Mouse (Mus musculus) spleen, adult 2 months (tissue): ENCODE results near the gene Ppp2r5b. TPM values are rescaled to one million over a fixed set of nuclear protein-coding genes. Genes with fewer than 3 reads are reported as not detected.

Experiments
- DNase-seq, 2 experiments: peaks; one replicate each; pipeline versions ENCODE4 v3.0.0 to v3.0.0-alpha.2; 2012 to 2021; ENCODE audit warnings: low spot score in 2 of 2, low read depth in 1 of 2
- H3K27ac ChIP-seq: fragments of 200-500 bp; 2 replicates; pipeline ENCODE4 v1.5.1; 2012; ENCODE audit warnings: low read length, inconsistent platforms; ENCODE audit not compliant: insufficient read depth
- H3K27me3 ChIP-seq: fragments of 200-500 bp; 2 replicates; pipeline ENCODE4 v1.6.1; 2012; ENCODE audit warnings: mild to moderate bottlenecking, moderate library complexity, low read length, inconsistent platforms; ENCODE audit not compliant: control insufficient read depth, insufficient read depth
- H3K36me3 ChIP-seq: fragments of 200-500 bp; 2 replicates; pipeline ENCODE4 v1.6.1; 2012; ENCODE audit warnings: mild to moderate bottlenecking, low read length, inconsistent platforms; ENCODE audit not compliant: control insufficient read depth, insufficient read depth
- H3K4me1 ChIP-seq: fragments of 200-500 bp; 2 replicates; pipeline ENCODE4 v1.6.1; 2011; ENCODE audit warnings: inconsistent platforms; ENCODE audit not compliant: control insufficient read depth, insufficient read depth, insufficient read length
- H3K4me3 ChIP-seq: fragments of 200-500 bp; 2 replicates; pipeline ENCODE4 v1.5.1; 2011; ENCODE audit warnings: mild to moderate bottlenecking, inconsistent platforms; ENCODE audit not compliant: insufficient read depth, insufficient read length; ENCODE audit errors: extremely low read depth
- CTCF ChIP-seq: fragments of 200-500 bp; IDR thresholded peaks from 2 replicates; pipeline ENCODE4 v1.5.1; 2011; ENCODE audit warnings: mild to moderate bottlenecking, inconsistent platforms; ENCODE audit not compliant: insufficient read depth, insufficient read length, insufficient replicate concordance; ENCODE audit errors: extremely low read depth
- POLR2A ChIP-seq: fragments of 200-500 bp; IDR thresholded peaks from 2 replicates; pipeline ENCODE4 v1.6.1; 2011; ENCODE audit warnings: low read depth, low read length, inconsistent platforms
- WGBS: fragments of 180-500 bp; shearing (Covaris S2); methylation state at CpG from one replicate; pipeline ENCODE4 v1.1.7; 2018; 5-methylcytosine and 5-hydroxymethylcytosine counted together
- polyA plus RNA-seq: library from polyadenylated mRNA; depleted of rRNA; stranded (reverse); fragments of >200 nt; gene quantifications from 2 replicates; pipeline ENCODE4 v1.2.3, GENCODE M21; 2012

Gene Ppp2r5b
- polyA plus RNA-seq, 1 experiment, result 36.9 TPM

GRCm38 (mm10) chr19:6279481-6280144 lies 43.9 kb upstream of the Ppp2r5b start:
- H3K4me1 ChIP-seq, result peaks cover 27% of the 10 kb centered on the region; the same call in 1 of the 2 replicates

GRCm38 (mm10) chr19:6278439-6279073 lies 42.9 kb upstream of the Ppp2r5b start:
- 50% methylated on average over 6 of the region's 6 CpGs for WGBS
- peaks cover 34% of the 10 kb centered on the region; the same call in 1 of the 2 replicates for H3K4me1 ChIP-seq
- TF ChIP-seq CTCF (no peak), POLR2A (no peak)
- H3K36me3 ChIP-seq, result peaks cover 11% of the 10 kb centered on the region
- H3K4me3 ChIP-seq, result peak overlapping the region; percentile 75; the same call in 1 of the 2 replicates
- H3K27me3 ChIP-seq, result no peaks in the 10 kb centered on the region
- H3K27ac ChIP-seq, result peak overlapping the region; percentile 99
- DNase-seq, result no peak

More at GRCm38 (mm10) chr19:6279481-6280144, 43.9 kb upstream of the Ppp2r5b start:
- no peak for DNase-seq
- Histone ChIP-seq H3K27me3 (no peaks in the 10 kb centered on the region), H3K36me3 (peaks cover 16% of the 10 kb centered on the region), H3K27ac (no peak overlapping the region), H3K4me3 (peak overlapping the region; percentile 5; the same call in 1 of the 2 replicates)
- TF ChIP-seq POLR2A (no peak), CTCF (no peak)
- 91% methylated on average over 6 of the region's 6 CpGs for WGBS

GRCm38 (mm10) chr19:6277661-6278438 lies 42.2 kb upstream of the Ppp2r5b start:
- Histone ChIP-seq H3K27ac (peak overlapping the region; percentile 99), H3K36me3 (peaks cover 7% of the 10 kb centered on the region), H3K4me3 (peak overlapping the region; percentile 75), H3K4me1 (peaks cover 34% of the 10 kb centered on the region; the same call in 1 of the 2 replicates), H3K27me3 (no peaks in the 10 kb centered on the region)
- peak; percentile 69 to 70 for DNase-seq
- WGBS, result 22% methylated on average over 10 of the region's 10 CpGs
- TF ChIP-seq POLR2A, result peak; percentile 14; the same call in 1 of the 2 replicates
- TF ChIP-seq CTCF, result no peak

- TF ChIP-seq POLR2A (peak; percentile 47), CTCF (peak; percentile 67)
- Histone ChIP-seq H3K36me3 (peaks cover 5% of the 10 kb centered on the region), H3K4me1 (peaks cover 34% of the 10 kb centered on the region; the same call in 1 of the 2 replicates), H3K27ac (peak within 1 kb of the TSS; percentile 99), H3K27me3 (no peaks in the 10 kb centered on the region), H3K4me3 (peak within 1 kb of the TSS; percentile 75)
- under 1% methylated on average over 105 of the region's 106 CpGs for WGBS
- peak; percentile 96 for DNase-seq
Observed at GRCm38 (mm10) chr19:6276426-6277421, 41.1 kb upstream of the Ppp2r5b start, which contains the start of gene Ehd1. Gene Ehd1 (plus strand): TSS chr19:6276725.

GRCm38 (mm10) chr19:6275740-6276389 lies 40.2 kb upstream of the Ppp2r5b start:
- TF ChIP-seq CTCF, result no peak
- TF ChIP-seq POLR2A, result no peak; the same call in 1 of the 2 replicates
- 2% methylated on average over 15 of the region's 15 CpGs for WGBS
- H3K27ac ChIP-seq, result peak overlapping the region; percentile 99
- peak; percentile 66 to 85 for DNase-seq
- no peaks in the 10 kb centered on the region for H3K27me3 ChIP-seq
- H3K36me3 ChIP-seq, result no peaks in the 10 kb centered on the region
- peaks cover 34% of the 10 kb centered on the region; the same call in 1 of the 2 replicates for H3K4me1 ChIP-seq
- peak overlapping the region; percentile 55 for H3K4me3 ChIP-seq
